Mouse (Mus musculus) testis, postnatal 10 days (tissue): ENCODE results near the gene Lysmd2.
A peak's percentile ranks its signal among the peaks of the same experiment; 100 is the strongest.
"Not testable (repeated sequence)": the region's sequence is repeated elsewhere in the genome, so short reads cannot be mapped to it uniquely, and the experiment has no call there.

Source experiments
- DNase-seq: peaks from one replicate; pipeline ENCODE4 v3.0.0; 2021; ENCODE audit warnings: low spot score

The Lysmd2 gene

DNA sequence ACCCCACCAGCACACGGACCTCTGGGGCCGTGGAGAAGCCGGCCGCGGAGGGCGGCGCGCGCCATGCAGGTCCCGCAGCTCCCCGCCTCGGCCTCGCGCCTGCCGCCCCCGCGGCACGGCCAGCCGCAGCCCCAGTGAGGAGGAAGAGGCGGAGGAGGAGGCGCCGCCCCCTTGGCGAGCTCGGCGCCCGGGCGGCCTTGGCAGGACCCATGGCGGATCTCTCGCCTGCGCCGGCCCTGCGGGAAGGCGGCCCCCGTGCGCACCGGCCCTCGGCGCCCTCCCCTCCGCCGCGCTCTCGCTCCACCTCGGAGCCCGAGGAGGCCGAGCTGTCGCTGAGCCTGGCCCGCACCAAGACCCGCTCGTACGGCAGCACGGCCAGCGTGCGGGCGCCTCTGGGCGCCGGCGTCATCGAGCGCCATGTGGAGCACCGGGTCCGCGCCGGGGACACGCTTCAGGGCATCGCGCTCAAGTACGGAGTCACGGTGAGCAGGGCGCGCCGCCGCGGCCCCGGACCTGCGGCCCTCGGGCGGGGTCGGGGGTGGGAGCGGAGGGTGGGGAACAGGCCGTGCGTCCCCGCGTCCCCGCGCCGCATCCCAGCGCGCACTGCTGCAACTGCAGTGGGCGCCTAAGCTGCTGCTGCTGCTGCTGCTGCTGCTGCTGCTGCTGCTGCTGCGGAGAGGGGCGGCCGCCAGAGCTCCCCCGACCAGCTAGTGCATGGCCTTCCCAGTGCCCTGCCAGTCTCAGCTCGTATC lies at the start of gene Lysmd2:
TSS of gene Lysmd2 (plus strand) at position 186 of the 752 bp plus-strand sequence.
- DNase-seq, result peak; percentile 85

DNA sequence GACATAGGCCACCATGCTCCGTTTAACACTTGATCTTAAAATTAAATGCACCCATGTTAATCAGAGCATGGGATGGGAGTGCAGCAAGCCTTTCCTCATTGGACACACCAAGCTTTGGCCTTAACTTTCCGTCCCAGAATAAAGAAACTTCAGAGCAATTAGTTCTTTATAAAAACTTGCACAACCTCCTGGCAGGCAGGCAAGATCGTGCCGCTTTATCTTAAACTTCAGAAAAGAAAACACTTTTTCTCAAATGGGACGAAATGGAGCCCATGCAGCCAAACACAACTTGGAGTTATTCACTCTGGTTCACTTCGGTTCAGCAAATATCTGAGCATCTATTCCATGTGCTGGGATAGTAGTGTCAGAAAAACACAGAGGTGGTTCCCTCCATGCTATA lies 46.2 kb upstream of the Lysmd2 start:
- no peak for DNase-seq

DNA sequence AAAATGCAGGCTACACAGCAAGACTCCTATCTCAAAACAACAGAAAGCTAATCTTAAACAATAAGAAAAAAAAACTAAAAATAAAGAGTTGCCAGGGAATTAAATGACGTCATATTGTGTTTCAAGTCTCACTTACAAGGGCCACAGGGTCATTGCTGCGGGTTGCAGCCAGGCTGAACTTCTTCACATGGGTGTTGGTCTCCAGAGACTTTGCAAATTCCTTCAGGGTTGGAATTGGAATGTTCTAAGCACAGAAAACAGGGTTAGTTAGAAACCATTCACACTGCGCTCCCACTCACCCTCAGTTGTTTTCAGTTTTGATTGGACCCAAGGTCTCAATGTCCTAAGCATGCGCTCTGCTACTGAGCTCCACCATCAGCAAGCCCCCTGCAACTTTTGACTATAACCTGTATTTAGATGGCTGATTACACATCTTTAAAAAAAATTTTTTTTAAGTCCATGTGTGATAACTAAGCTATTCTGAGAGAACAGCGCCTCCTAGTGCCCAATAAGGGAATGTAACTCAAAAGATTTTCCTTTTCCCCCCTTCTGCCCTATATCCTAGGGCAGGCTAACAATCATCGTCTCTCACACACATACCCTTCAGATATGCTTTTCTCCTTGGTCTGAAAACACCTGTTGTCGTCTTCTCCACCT lies 43.7 kb upstream of the Lysmd2 start:
- DNase-seq, result no peak

DNA sequence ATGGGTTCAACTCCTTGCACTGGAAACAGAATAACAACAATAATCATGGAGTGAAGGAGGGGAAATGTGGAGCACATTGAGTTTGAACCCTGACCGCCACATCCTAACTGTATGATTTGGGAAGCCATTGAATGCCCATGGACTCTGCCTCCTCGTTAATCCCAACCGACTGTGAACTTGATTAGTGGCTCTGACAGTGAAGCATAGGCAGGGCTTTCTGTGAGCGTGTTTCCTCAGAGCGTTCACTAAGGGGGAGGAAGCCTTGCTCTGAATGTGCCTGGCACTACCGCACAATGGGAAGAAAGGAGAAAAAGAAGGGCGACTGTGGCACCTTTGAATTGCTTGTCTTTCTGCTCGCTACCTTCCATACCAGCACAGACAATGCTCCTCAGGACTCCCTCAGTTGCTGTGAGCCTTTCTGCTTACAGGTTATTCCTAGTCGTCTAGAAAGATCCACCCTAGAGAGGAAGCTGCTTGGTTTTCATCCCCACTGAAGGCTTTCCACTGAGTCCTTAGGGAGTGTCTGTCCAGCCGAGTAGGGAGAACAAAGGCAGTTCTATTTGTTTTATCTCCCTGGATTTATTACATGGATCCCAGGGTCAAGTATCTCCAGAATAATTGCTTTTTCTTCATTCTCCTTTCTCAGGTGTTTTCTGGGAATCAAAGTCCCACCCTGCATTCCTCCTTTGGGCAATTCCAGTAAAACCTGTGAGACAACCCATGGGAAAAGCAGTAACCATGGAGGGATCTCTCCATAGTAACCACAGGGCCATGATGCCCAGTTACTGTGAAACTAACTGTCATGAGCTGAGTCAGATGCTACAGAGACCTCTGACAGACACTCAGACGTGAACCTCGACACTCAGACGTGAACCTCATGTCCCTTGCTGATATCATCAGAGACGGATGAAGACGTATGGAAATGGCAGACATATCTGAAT lies 35.4 kb upstream of the Lysmd2 start:
- DNase-seq, result no peak

DNA sequence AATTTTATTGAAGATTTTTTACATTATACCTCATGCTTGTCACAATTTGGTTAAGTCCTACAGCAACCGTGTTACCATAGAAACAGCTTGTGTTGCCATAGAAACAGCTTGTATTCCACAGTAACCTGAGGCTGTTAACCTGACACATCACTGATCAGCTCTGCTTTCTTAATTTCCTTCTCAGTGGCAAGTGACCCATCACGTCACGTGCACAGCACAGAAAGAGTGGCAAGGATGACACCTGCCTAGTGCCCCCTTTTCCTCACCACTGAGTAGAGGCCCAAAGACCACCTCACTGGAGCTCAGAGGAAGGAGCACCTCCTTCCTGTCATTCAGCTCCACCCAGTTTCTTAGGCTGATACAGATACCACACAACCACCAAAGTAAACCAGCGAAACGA lies 32.1 kb upstream of the Lysmd2 start:
- DNase-seq, result no peak

DNA sequence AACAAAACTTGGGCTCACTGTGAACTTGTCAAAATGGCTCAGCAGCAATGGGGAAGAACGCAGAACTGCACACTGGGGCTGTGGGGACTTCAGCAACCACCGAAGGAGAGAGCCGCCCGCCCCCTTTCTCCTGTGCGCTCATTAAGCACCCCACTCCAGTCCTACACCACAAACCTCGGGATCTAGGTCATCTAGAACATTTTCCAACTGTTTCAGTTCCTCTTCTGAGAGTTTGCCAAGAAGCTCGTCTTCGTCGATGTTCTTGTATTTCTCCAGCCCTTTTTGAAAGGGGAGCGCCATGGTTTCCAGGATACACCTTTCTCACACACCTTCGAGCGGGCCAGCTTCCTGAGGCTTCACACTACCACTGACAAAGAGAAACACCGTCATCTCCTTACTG lies 28.5 kb upstream of the Lysmd2 start:
- DNase-seq, result no peak

DNA sequence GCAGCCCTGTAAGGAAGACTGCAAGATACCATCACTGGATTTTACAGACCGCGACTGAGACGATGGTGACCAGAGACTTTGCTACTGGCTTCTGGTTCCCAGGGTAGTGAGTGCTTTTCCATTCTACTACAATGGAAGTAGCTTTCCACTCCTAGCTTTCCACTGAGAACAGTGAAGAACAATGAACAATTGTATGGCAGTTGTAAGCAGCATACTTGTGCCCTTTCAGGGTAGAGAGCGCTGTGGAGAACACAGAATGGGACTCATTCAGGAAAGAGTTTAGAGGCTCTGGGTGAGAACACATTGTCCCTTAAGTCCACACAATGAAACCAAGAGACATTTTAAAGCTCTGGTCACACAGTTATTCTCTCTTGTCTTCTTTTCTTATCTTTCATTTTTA lies 27.9 kb upstream of the Lysmd2 start:
- no peak for DNase-seq

DNA sequence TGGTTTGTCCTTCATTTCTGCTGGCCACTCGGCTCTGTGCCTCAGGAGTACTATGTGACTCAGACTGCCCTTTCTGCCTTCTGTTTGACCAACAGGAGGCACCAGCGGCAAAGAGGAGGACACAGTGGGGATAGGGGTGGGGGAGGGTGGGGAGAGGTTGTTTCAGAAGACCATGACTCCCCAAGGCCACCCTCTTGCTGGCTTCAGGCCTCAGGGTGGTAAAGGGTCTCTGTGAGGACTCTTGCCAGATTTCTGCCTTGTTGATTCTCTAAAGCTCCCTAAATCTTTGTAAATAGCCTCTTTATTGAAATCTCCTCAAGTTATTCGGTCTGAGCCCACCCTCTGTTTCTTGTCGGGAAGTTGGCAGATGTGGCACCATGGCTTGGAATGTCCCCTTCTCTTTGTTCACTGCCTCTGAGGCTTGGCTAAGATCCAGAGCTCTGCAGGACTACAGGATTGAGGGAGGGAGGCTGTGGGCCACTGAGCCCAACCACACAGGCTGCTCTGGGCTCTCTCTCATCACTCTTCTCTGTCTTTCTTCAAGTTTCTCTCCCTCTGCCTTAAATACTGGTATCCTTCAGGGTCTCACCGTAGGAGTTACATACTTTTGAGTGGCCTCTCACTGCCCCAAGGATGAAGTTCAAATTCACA lies 26.2 kb upstream of the Lysmd2 start:
- no peak for DNase-seq

DNA sequence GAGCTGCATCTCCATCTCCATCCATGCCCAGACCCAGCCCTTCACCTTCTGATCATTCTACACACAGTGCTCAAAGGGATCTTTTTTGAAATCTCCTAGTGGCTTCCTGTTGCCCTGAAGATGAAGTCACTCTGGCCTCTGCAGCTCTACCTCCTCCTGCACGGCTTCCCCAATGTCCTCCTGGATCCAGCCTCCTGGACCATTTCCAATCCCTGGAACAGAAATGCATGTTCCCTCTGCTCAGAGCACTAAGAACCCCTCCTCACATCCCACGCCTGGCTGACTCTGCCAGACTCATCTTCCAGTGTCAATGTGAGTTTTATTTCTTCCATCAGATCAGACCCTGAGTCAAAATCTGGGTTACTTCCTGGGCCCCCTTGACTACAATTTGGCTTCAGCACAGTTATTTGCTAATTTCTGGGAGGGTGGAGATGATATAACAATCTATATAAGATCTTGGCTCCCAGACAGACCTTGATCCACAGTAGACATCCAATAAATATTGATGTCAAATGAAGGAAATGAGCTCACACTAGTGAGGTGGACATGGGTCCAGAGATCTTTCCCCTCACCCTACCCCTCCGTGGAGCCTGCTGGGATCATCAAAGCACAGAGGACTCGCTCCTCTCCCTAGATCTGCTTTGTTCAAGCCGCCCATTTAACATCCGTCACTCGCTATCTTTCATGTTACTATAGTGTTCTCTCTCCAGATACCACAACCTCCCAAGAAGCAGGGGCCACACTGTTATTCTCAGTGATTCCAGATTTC lies 25.2 kb upstream of the Lysmd2 start:
- DNase-seq, result no peak

DNA sequence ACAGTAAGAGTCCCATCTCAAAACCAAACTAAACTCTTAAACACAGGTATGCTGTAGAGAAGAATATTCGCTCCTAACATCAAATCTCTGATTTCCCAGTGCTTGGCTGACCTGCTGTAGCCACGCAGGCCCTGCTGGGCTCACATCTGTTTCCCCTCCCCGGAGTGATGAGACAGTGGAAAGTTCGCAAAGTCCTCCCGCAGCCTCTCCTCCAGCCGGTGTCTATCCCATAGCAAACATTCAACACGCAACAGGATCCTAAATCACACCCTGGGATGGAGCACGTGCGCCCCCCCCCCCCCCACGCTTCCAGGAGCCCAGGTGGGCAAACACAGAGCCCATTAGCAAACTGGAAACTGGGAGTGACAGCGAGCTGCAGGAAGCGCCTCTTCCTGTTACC lies 24.0 kb upstream of the Lysmd2 start:
- no peak for DNase-seq

DNA sequence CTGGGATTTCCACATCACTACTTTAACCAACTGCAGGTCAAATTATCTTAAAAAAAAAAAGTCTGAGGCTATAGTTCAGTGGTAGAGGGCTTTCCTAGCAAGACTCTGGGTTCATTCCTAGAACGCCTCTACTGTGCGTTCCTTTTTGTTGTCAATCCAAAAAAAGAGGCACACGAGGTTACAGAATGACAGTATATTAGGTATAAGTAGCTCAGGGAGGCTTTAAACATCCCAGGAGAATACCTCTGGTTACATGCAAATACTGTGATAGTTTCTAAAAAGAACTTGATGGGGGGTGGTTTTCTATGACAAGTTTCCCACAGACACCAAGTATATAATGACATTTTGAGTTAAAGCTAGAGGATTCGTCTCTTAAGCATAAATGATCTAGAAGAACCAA lies 18.0 kb upstream of the Lysmd2 start:
- DNase-seq, result no peak

DNA sequence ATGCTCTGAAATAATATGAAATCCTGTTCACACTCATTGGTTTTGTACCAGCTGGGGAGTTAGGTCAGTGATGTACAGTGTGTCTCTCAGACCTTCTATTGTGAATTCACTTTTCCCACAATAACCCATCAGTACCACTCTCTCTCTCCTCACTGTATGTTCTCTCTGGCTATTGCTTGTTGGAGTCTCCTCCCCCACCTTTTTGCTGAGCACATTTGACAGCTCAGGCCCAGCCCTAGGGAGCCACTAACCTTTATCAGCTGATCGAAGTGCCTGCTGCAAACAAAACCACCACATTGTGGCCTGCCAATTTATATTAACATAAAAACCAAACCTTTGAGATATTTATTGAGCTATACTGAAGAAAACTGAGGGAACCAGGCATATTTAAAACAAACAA lies 16.0 kb upstream of the Lysmd2 start:
- no peak for DNase-seq

DNA sequence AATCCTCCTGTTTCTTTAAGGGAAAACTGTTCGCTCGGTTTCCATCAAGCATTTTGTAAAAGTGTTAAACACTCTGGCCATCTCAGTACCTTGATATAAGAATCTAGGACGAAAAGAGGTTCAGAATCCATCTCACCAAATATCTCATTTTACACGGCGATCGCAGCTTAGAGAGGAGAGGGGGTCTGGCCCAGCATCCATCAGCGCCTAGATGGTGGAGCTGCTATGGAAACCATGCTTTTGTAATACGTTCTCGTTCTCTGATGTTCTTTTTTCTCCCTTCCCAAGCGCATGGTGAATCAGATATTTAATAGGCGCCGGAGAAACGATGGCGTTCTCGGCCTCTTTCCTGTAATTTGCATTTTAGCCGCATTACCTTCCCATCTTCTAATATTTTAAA lies 15.6 kb upstream of the Lysmd2 start:
- no peak for DNase-seq

DNA sequence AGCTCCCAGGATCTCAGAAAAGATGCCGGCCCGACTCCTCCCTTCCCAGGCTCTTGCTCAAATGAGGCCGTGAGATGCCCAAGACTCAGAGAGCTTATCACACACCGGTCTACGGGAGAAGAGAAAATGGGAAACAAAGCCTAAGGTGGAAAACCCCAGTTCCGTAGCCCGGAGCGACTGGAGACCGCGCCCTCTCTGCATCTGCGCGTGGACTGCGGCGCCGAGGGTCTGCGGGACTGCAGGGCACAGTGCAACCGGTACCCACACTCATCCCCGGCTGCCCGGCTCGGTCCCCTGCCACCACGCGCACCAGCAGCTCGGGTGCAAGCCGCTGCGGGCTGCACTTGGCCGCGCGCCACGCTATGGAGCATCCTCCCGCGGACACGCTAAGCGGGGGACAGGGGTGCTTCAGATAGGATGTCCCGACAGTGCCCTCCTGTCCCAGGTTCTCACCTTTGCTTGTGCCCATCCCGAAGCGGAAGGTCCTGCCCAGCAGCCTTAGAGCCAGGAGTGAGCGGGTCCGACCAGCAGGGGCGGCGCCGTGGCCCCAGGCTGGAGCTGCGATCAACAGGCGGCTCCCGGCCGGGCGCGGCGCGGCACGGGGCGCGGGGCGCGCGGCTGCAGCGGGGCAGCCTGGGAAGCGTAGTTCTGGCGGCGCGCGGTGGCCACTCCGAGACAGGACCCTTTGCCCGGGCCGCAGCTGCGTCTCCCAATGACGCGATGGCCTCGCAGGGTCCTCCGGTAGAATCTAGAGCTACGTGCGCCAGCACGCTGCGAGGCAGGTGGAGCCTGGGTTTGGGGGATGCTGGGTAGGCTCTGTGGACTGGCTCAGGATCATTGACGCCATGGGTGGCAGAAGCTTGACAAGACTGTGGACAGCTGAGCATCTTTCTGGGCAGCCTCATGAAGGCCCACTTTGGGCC lies 14.7 kb upstream of the Lysmd2 start, which contains the start of gene Tmod2:
TSS of gene Tmod2 (minus strand) at position 755 of the 923 bp plus-strand sequence.
- DNase-seq, result peak; percentile 69

DNA sequence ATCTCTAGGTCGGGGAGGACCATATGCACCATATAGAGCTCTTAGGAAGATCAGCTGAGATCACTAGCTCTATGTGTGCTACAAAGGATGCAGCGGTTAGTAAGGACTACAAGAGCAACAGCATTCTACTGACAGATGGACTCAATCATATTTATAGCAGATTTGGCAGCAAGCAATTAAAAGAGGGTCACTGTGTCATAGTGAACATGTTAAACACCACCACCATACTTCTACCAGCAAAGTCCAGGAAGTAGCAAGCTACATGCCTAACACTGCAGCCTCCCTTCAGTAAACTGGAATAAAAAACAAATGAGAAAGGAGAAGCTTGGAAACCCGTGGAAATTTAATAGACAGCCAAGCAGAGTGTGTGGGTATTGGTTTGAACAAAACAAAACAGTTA lies 9.0 kb upstream of the Lysmd2 start:
- no peak for DNase-seq

DNA sequence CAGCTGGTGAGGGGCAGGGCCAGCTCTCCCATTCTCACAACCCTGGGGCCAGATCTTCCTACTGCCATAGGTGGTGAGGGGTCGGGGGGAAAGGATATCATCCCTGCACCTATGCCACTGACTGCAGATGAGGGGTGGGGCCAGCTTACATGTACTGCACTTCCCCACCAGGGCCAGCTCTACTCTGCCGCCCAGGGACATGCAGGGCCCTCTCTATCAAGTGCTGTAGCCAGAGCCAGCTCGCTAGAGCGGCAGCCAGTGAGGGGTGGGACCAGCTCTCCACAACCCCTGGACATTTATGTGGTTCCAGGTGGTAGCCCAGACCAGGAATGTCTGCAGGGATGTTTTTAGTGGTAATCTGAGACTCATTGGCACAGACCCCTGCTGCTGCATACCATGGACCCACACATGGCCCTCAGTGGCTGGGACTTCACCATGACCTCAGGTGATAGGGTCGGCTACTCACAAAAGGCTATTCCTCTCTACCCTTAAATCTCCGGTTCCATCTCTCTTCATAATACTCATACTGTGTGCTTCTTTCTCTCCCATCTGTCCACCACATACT lies 6.6 kb upstream of the Lysmd2 start:
- DNase-seq, result no peak

DNA sequence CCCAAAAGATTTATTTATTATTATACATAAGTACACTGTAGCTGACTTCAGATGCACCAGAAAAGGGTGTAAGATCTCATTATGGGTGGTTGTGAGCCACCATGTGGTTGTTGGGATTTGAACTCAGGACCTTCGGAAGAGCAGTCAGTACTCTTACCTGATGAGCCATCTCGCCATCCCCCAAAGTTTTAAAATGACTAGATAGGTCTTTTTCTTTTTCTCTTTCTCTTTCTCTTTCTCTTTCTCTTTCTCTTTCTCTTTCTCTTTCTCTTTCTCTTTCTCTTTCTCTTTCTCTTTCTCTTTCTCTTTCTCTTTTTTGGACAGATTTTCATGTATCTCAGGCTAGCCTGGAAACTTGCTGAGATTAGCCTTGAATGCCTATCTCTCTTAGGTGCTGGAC lies 5.8 kb upstream of the Lysmd2 start:
- DNase-seq, result not testable (repeated sequence)

DNA sequence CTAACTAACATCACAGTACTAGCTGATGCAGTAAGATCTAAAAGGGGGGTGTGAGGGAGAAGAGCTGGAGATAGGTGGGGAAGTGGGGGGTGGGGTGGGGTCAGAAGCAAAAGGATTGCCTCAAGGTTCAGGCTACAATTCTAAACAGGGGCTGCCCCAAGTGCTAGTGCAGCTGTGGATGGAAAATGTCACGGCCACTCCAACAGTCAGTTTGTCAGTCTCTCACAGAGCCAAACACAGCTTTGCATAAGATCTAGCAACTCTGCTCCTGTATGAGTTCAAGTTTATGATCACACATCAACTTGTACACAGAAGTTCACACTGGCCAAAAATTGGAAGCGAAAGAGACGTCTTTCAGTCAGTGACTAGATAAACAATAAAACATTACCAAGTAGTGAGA lies 4.1 kb upstream of the Lysmd2 start:
- no peak for DNase-seq

DNA sequence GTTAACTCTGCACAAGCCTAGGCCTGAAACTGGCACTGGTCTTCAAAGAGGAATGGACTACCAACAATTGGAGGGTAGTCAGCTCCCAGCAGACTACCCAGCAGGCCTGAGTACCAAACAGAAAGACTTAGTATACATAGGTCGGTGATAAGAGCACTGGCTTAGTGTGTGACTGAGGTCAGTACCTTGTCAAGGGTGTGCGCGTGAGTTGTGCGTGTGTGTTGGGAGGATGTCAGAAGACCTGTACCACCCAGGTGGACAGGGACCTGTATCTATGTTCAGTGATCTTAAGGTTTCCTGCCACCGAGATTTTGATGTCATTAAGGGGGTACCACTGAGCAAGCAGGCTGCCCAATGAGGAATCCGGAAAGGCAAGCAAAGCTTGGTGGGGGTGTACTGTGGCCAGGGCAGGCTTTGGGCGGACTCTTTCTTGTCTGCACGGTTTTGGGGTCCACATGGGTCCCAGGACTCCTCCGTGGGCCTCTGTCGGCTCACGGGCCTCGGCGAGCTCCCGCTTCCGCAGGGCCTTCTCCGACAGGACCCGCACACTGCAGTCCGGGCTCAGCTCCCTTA lies 472 bp upstream of the Lysmd2 start:
- no peak for DNase-seq

DNA sequence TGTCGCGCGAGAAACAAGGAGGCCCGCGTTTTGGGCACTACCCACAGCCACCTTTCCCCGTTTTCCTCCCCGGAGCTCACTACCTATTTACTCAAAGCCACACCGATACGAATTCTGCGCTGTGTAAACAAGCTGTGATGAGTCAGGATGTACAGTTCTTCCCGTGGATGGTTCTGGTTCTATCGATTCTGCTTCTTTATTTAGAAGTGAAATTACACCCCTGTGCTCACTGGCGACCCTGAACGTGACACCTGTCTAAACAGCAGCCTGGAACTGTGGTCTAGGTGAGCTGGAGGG lies 715 bp downstream of the Lysmd2 start:
- DNase-seq, result no peak
